Comparison of ENCODE assay signal across 12 mouse cellular contexts in genomic region chr3:83844766-83845520, GRCm38 (mm10). TPM values are rescaled to one million over a fixed set of nuclear protein-coding genes. Genes with fewer than 3 reads are reported as not detected.
DNase-seq lines count a peak whose midpoint lies in the region; ATAC-seq and TF ChIP-seq lines count a peak whose summit lies in the region.
"Had no signal": no experiment of that assay in that cellular context is flagged by ENCODE, and none has a peak within 500 bp of the region (broad histone marks: within the 10 kb centered on the region; RNA-seq: fewer than 3 reads in every experiment).

No protein-coding gene starts in this region.

- no peak overlapping the region for H3K4me2 ChIP-seq in lung, embryonic 14.5 days
- no peak overlapping the region for H3K4me2 ChIP-seq in lung, postnatal 0 days (replicated peaks; ENCODE audit: low read depth, low read length)
- no peak overlapping the region for H3K4me2 ChIP-seq in midbrain, embryonic 16.5 days (ENCODE audit: low read length)
- H3K4me2 ChIP-seq in hindbrain, embryonic 11.5 days (replicated peaks; ENCODE audit: low read depth, low read length) = no peak overlapping the region
- H3K4me2 ChIP-seq: embryonic facial prominence, embryonic 12.5 days had no signal

- H3K27ac ChIP-seq in lung, embryonic 14.5 days (ENCODE audit: low read depth) = no peak overlapping the region
- H3K27ac ChIP-seq in lung, postnatal 0 days (ENCODE audit: low read length) = no peak overlapping the region
- no peak overlapping the region for H3K27ac ChIP-seq in midbrain, embryonic 16.5 days (ENCODE audit: low read length)
- H3K27ac ChIP-seq in hindbrain, embryonic 11.5 days (ENCODE audit: low read depth, low read length) = no peak overlapping the region
- H3K27ac ChIP-seq: embryonic facial prominence, embryonic 12.5 days had no signal

- no peak overlapping the region for H3K4me3 ChIP-seq in lung, embryonic 14.5 days (ENCODE audit: low read depth, low read length)
- no peak overlapping the region for H3K4me3 ChIP-seq in lung, postnatal 0 days (ENCODE audit: low read depth, low read length)
- H3K4me3 ChIP-seq in midbrain, embryonic 16.5 days (ENCODE audit: low read depth, low read length) = no peak overlapping the region
- H3K4me3 ChIP-seq in hindbrain, embryonic 11.5 days (ENCODE audit: low read depth, low read length) = no peak overlapping the region
- H3K4me3 ChIP-seq: embryonic facial prominence, embryonic 12.5 days had no signal

- no peaks in the 10 kb centered on the region for H3K4me1 ChIP-seq in lung, embryonic 14.5 days (ENCODE audit: insufficient read depth)
- H3K4me1 ChIP-seq in lung, postnatal 0 days (ENCODE audit: insufficient read depth, low read depth, low read length) = no peaks in the 10 kb centered on the region
- H3K4me1 ChIP-seq in midbrain, embryonic 16.5 days (ENCODE audit: control insufficient read depth, insufficient read depth, low read length) = no peaks in the 10 kb centered on the region; the same call in 1 of the 2 replicates
- peaks cover 2% of the 10 kb centered on the region; the same call in 1 of the 2 replicates for H3K4me1 ChIP-seq in hindbrain, embryonic 11.5 days (replicated peaks; ENCODE audit: control insufficient read depth, insufficient read depth, low read length)
- H3K4me1 ChIP-seq: embryonic facial prominence, embryonic 12.5 days had no signal

- H3K9ac ChIP-seq in lung, embryonic 14.5 days = no peak overlapping the region
- H3K9ac ChIP-seq in lung, postnatal 0 days (replicated peaks; ENCODE audit: low read depth) = no peak overlapping the region
- H3K9ac ChIP-seq in midbrain, embryonic 16.5 days (ENCODE audit: low read depth, low read length) = no peak overlapping the region
- no peak overlapping the region for H3K9ac ChIP-seq in hindbrain, embryonic 11.5 days (ENCODE audit: low read depth, low read length)
- H3K9ac ChIP-seq: embryonic facial prominence, embryonic 12.5 days had no signal

- WGBS in lung, embryonic 14.5 days = 23% methylated on average over 8 of the region's 8 CpGs
- WGBS in lung, postnatal 0 days = 28% methylated on average over 8 of the region's 8 CpGs
- WGBS in midbrain, embryonic 16.5 days = 79% methylated on average over 8 of the region's 8 CpGs
- WGBS in hindbrain, embryonic 11.5 days = 73% methylated on average over 8 of the region's 8 CpGs

- H3K36me3 ChIP-seq in lung, embryonic 14.5 days (ENCODE audit: insufficient read depth) = no peaks in the 10 kb centered on the region
- H3K36me3 ChIP-seq in lung, postnatal 0 days (ENCODE audit: insufficient read depth, low read length) = no peaks in the 10 kb centered on the region
- H3K36me3 ChIP-seq in midbrain, embryonic 16.5 days (ENCODE audit: control insufficient read depth, insufficient read depth, low read length) = no peaks in the 10 kb centered on the region
- no peaks in the 10 kb centered on the region for H3K36me3 ChIP-seq in hindbrain, embryonic 11.5 days (ENCODE audit: control insufficient read depth, insufficient read depth, low read length)
- H3K36me3 ChIP-seq: embryonic facial prominence, embryonic 12.5 days had no signal

- TF ChIP-seq CTCF in lung, embryonic 14.5 days (IDR thresholded peaks at IDR 0.05; ENCODE audit: low read depth) = no peak
- TF ChIP-seq CTCF in lung, postnatal 0 days (IDR thresholded peaks at IDR 0.05) = no peak

- peak; percentile 31 to 36 for DNase-seq in adrenal gland, postnatal 36 days
- no peak for DNase-seq in adrenal gland, postnatal 10 days
- DNase-seq in lung, embryonic 14.5 days = peak; percentile 24
- no peak for DNase-seq in lung, postnatal 4 days
- DNase-seq in lung, postnatal 0 days (ENCODE audit: low spot score) = peak; percentile 76
- DNase-seq in hindbrain, embryonic 11.5 days (ENCODE audit: low spot score) = no peak
- no peak for DNase-seq in thymus, postnatal 14 days
- DNase-seq: cerebellum, adult 9-11 months; heart, postnatal 4 days had no signal

- no peaks in the 10 kb centered on the region for H3K27me3 ChIP-seq in lung, embryonic 14.5 days (ENCODE audit: insufficient read depth, low read length)
- no peaks in the 10 kb centered on the region for H3K27me3 ChIP-seq in lung, postnatal 0 days (replicated peaks; ENCODE audit: insufficient read depth, low read length)
- no peaks in the 10 kb centered on the region; the same call in 1 of the 2 replicates for H3K27me3 ChIP-seq in midbrain, embryonic 16.5 days (ENCODE audit: control insufficient read depth, insufficient read depth, low read depth, low read length)
- no peaks in the 10 kb centered on the region for H3K27me3 ChIP-seq in hindbrain, embryonic 11.5 days (ENCODE audit: control insufficient read depth, insufficient read depth, low read length)
- H3K27me3 ChIP-seq: embryonic facial prominence, embryonic 12.5 days had no signal

- no peaks in the 10 kb centered on the region for H3K9me3 ChIP-seq in lung, embryonic 14.5 days (ENCODE audit: low read depth, low read length)
- H3K9me3 ChIP-seq in lung, postnatal 0 days (ENCODE audit: low read length) = no peaks in the 10 kb centered on the region
- H3K9me3 ChIP-seq in midbrain, embryonic 16.5 days (replicated peaks; ENCODE audit: control insufficient read depth, low read length, poor library complexity, severe bottlenecking) = no peaks in the 10 kb centered on the region
- no peaks in the 10 kb centered on the region for H3K9me3 ChIP-seq in hindbrain, embryonic 11.5 days (ENCODE audit: control insufficient read depth, low read length)
- H3K9me3 ChIP-seq: embryonic facial prominence, embryonic 12.5 days had no signal

- 0 out of 2 replicates have a peak, but pooled peaks have one; percentile 46 for TF ChIP-seq EP300 in lung, postnatal 0 days (IDR thresholded peaks at IDR 0.05)

- no peak; the same call in 1 of the 2 replicates for ATAC-seq in lung, embryonic 14.5 days (ENCODE audit: insufficient read depth)
- ATAC-seq in lung, postnatal 0 days = peak; percentile 77
- no peak for ATAC-seq in midbrain, embryonic 16.5 days
- no peak for ATAC-seq in hindbrain, embryonic 11.5 days (ENCODE audit: low FRiP score)
- ATAC-seq: forebrain, embryonic 16.5 days had no signal

RNA-seq across cellular contexts. Expression of gene Tlr2, which starts 3.4 kb away (rescaled TPM):
- total RNA-seq in adrenal gland, postnatal 36 days (2021) = 1 to 10 TPM; 3.4 to 3.8 TPM
- total RNA-seq in adrenal gland, postnatal 10 days (2021) = 1 to 10 TPM; 2.6 to 2.7 TPM
- polyA plus RNA-seq in lung, embryonic 14.5 days (2014; fragmentation: Nextera tagmentation; extraction: Ambion mirVana) = 3.5 and 4.6 TPM in 2 replicates
- 7.7 and 12.5 TPM in 2 replicates for polyA plus RNA-seq in lung, postnatal 0 days (2015; fragmentation: Nextera tagmentation; extraction: Ambion mirVana)
- 0.88 TPM in 2 replicates for polyA plus RNA-seq in midbrain, embryonic 16.5 days (2015; fragmentation: Nextera tagmentation; extraction: Ambion mirVana)
- 1.5 and 2.0 TPM in 2 replicates for polyA plus RNA-seq in hindbrain, embryonic 11.5 days (2014; fragmentation: Nextera tagmentation; extraction: Ambion mirVana)

Comparison
In these comparisons a context has a peak if more than half of its experiments do, and no peak if none do; other contexts are left out.
1. DNase-seq: peak in adrenal gland, postnatal 36 days (2 of 2), lung, embryonic 14.5 days (single experiment) and lung, postnatal 0 days (single experiment); none in adrenal gland, postnatal 10 days (single experiment), lung, postnatal 4 days (0 of 2), hindbrain, embryonic 11.5 days (single experiment) and thymus, postnatal 14 days (single experiment).